Mouse (Mus musculus): Measurements from ENCODE around the gene Tnfsf13b.

Tnfsf13b gene

GRCm38 (mm10) chr8:10006156-10006985 is at the start of gene Tnfsf13b:
TSS of gene Tnfsf13b (plus strand) at chr8:10006467.
- no peak for DNase-seq

- DNase-seq = no peak
These were observed 47.9 kb upstream of the Tnfsf13b start for GRCm38 (mm10) chr8:9958338-9958737.

- no peak for DNase-seq
These were observed 46.3 kb upstream of the Tnfsf13b start for GRCm38 (mm10) chr8:9959919-9960318.

- DNase-seq = no peak
These were observed 34.4 kb upstream of the Tnfsf13b start for GRCm38 (mm10) chr8:9971866-9972265.

GRCm38 (mm10) chr8:9975276-9975675 is 31.0 kb upstream of the Tnfsf13b start:
- no peak for DNase-seq

- DNase-seq = peak; percentile 97
These were observed 30.2 kb upstream of the Tnfsf13b start for GRCm38 (mm10) chr8:9975898-9976611.

- DNase-seq = no peak
These were observed 29.3 kb upstream of the Tnfsf13b start for GRCm38 (mm10) chr8:9977016-9977415.

GRCm38 (mm10) chr8:9977573-9978314 is 28.5 kb upstream of the Tnfsf13b start, which contains the start of the genes Lig4 and Abhd13:
TSS of gene Lig4 (minus strand) at chr8:9977686.
TSS of gene Abhd13 (plus strand) at chr8:9977707.
- DNase-seq = peak; percentile 99

- peak; percentile 30 for DNase-seq
These were observed 27.6 kb upstream of the Tnfsf13b start for GRCm38 (mm10) chr8:9978475-9979230.

GRCm38 (mm10) chr8:9979746-9980145 is 26.5 kb upstream of the Tnfsf13b start:
- no peak for DNase-seq

GRCm38 (mm10) chr8:9980188-9980587 is 26.1 kb upstream of the Tnfsf13b start:
- DNase-seq = no peak

- no peak for DNase-seq
These were observed 2.2 kb upstream of the Tnfsf13b start for GRCm38 (mm10) chr8:10004115-10004514.

GRCm38 (mm10) chr8:10006986-10007659 is 856 bp downstream of the Tnfsf13b start:
- DNase-seq = peak; percentile 32

- no peak for DNase-seq
These were observed 1.4 kb downstream of the Tnfsf13b start for GRCm38 (mm10) chr8:10007660-10008028.

- no peak for DNase-seq
These were observed 10.0 kb downstream of the Tnfsf13b start for GRCm38 (mm10) chr8:10016252-10016651.

- no peak for DNase-seq
These were observed 11.0 kb downstream of the Tnfsf13b start for GRCm38 (mm10) chr8:10017231-10017630.

- DNase-seq = no peak
These were observed 24.2 kb downstream of the Tnfsf13b start for GRCm38 (mm10) chr8:10030320-10031060.

GRCm38 (mm10) chr8:10031177-10031576 is 24.9 kb downstream of the Tnfsf13b start:
- DNase-seq = no peak

- DNase-seq = no peak
These were observed 34.6 kb downstream of the Tnfsf13b start for GRCm38 (mm10) chr8:10040866-10041265.

- DNase-seq = peak; percentile 26
These were observed 37.7 kb downstream of the Tnfsf13b start for GRCm38 (mm10) chr8:10043842-10044510.

- no peak for DNase-seq
These were observed 39.5 kb downstream of the Tnfsf13b start for GRCm38 (mm10) chr8:10045743-10046142.
